Mouse (Mus musculus): ENCODE measurements at regions not wholly inside any gene's neighbourhood (a gene's known extent, or its start where the extent isn't known, plus 50 kb on each side); places are given as distances from the start of the nearest gene placed in this dataset.

- no peak overlapping the region for H3K9ac ChIP-seq (ENCODE audit: low read depth, poor library complexity, severe bottlenecking)
- H3K36me3 ChIP-seq (ENCODE audit: control insufficient read depth, insufficient read depth, low read length, poor library complexity, severe bottlenecking) = no peaks in the 10 kb centered on the region
- TF ChIP-seq POLR2A (IDR thresholded peaks at IDR 0.05; ENCODE audit: insufficient read depth, low read length) (no peak), CTCF (IDR thresholded peaks at IDR 0.05; ENCODE audit: low read depth, low read length) (no peak), EP300 (IDR thresholded peaks at IDR 0.05; ENCODE audit: insufficient read depth, low read depth, low read length) (no peak)
- peaks cover 11% of the 10 kb centered on the region for H3K9me3 ChIP-seq (replicated peaks; ENCODE audit: control insufficient read depth, insufficient read depth, low read length, poor library complexity, severe bottlenecking)
- no peaks in the 10 kb centered on the region for H3K27me3 ChIP-seq (ENCODE audit: control insufficient read depth, insufficient read depth, low read length, poor library complexity, severe bottlenecking)
- no peaks in the 10 kb centered on the region for H3K4me1 ChIP-seq (ENCODE audit: control insufficient read depth, insufficient read depth, low read length)
- H3K4me3 ChIP-seq (ENCODE audit: low read depth, low read length) = no peak overlapping the region
- no peak overlapping the region for H3K27ac ChIP-seq (ENCODE audit: insufficient read depth, low read length)
Measured at GRCm38 (mm10) chr12:82104211-82104610, 64.9 kb upstream of the Sipa1l1 start.

- Histone ChIP-seq H3K36me3 (ENCODE audit: control insufficient read depth, insufficient read depth, low read length, poor library complexity, severe bottlenecking) (no peaks in the 10 kb centered on the region), H3K9ac (ENCODE audit: low read depth, poor library complexity, severe bottlenecking) (no peak overlapping the region), H3K4me1 (ENCODE audit: control insufficient read depth, insufficient read depth, low read length) (no peaks in the 10 kb centered on the region), H3K4me3 (ENCODE audit: low read depth, low read length) (no peak overlapping the region), H3K9me3 (replicated peaks; ENCODE audit: control insufficient read depth, insufficient read depth, low read length, poor library complexity, severe bottlenecking) (peaks cover 11% of the 10 kb centered on the region), H3K27ac (ENCODE audit: insufficient read depth, low read length) (no peak overlapping the region), H3K27me3 (ENCODE audit: control insufficient read depth, insufficient read depth, low read length, poor library complexity, severe bottlenecking) (no peaks in the 10 kb centered on the region)
- TF ChIP-seq CTCF (IDR thresholded peaks at IDR 0.05; ENCODE audit: low read depth, low read length) (no peak), EP300 (IDR thresholded peaks at IDR 0.05; ENCODE audit: insufficient read depth, low read depth, low read length) (no peak), POLR2A (IDR thresholded peaks at IDR 0.05; ENCODE audit: insufficient read depth, low read length) (no peak)
Measured at GRCm38 (mm10) chr12:82105184-82106031, 63.7 kb upstream of the Sipa1l1 start.

- H3K4me1 ChIP-seq (ENCODE audit: control insufficient read depth, insufficient read depth, low read length) = no peaks in the 10 kb centered on the region
- H3K9ac ChIP-seq (ENCODE audit: low read depth, poor library complexity, severe bottlenecking) = no peak overlapping the region
- H3K27me3 ChIP-seq (ENCODE audit: control insufficient read depth, insufficient read depth, low read length, poor library complexity, severe bottlenecking) = no peaks in the 10 kb centered on the region
- no peaks in the 10 kb centered on the region for H3K9me3 ChIP-seq (replicated peaks; ENCODE audit: control insufficient read depth, insufficient read depth, low read length, poor library complexity, severe bottlenecking)
- H3K27ac ChIP-seq (ENCODE audit: insufficient read depth, low read length) = no peak overlapping the region
- TF ChIP-seq EP300 (IDR thresholded peaks at IDR 0.05; ENCODE audit: insufficient read depth, low read depth, low read length) = no peak
- no peaks in the 10 kb centered on the region for H3K36me3 ChIP-seq (ENCODE audit: control insufficient read depth, insufficient read depth, low read length, poor library complexity, severe bottlenecking)
- no peak overlapping the region for H3K4me3 ChIP-seq (ENCODE audit: low read depth, low read length)
Measured at GRCm38 (mm10) chr12:82115766-82116165, 53.4 kb upstream of the Sipa1l1 start.

All from ES-Bruce4 (cell line).